Mouse (Mus musculus) urinary bladder, postnatal 25 days (tissue): ENCODE results near the gene Cks1b.
"Not testable (repeated sequence)": the region's sequence is repeated elsewhere in the genome, so short reads cannot be mapped to it uniquely, and the experiment has no call there.

Source experiments
- DNase-seq: peaks from one replicate; pipeline ENCODE4 v3.0.0; 2022; ENCODE audit warnings: low spot score

Gene Cks1b

GRCm38 (mm10) chr3:89418170-89418860 is at the start of gene Cks1b, which contains the start of gene Shc1:
TSS of gene Cks1b (minus strand) at chr3:89418383.
TSS of gene Shc1 (plus strand) at chr3:89418443.
- DNase-seq = peak; percentile 83

GRCm38 (mm10) chr3:89458965-89459807 is 41.0 kb upstream of the Cks1b start:
- DNase-seq = peak; percentile 94

GRCm38 (mm10) chr3:89458372-89458964 is 40.3 kb upstream of the Cks1b start:
- DNase-seq = no peak

GRCm38 (mm10) chr3:89456726-89457665 is 38.8 kb upstream of the Cks1b start:
- DNase-seq = peak; percentile 74

GRCm38 (mm10) chr3:89455786-89456285 is 37.7 kb upstream of the Cks1b start:
- DNase-seq = no peak

GRCm38 (mm10) chr3:89454401-89455177 is 36.4 kb upstream of the Cks1b start, which contains the start of gene Pmvk:
TSS of gene Pmvk (plus strand) at chr3:89454541.
- no peak for DNase-seq

GRCm38 (mm10) chr3:89451916-89452315 is 33.7 kb upstream of the Cks1b start:
- DNase-seq = no peak

- peak; percentile 59 for DNase-seq
These were observed 31.4 kb upstream of the Cks1b start for GRCm38 (mm10) chr3:89449541-89449940.

- DNase-seq = no peak
These were observed 30.7 kb upstream of the Cks1b start for GRCm38 (mm10) chr3:89448720-89449537.

GRCm38 (mm10) chr3:89440691-89441090 is 22.5 kb upstream of the Cks1b start:
- no peak for DNase-seq

- DNase-seq = no peak
These were observed 19.1 kb upstream of the Cks1b start for GRCm38 (mm10) chr3:89437269-89437668.

- DNase-seq = peak; percentile 44
These were observed 18.3 kb upstream of the Cks1b start, which contains the start of gene Pbxip1 for GRCm38 (mm10) chr3:89436176-89437113. TSS of gene Pbxip1 (plus strand) at chr3:89436706.

- DNase-seq = no peak
These were observed 16.9 kb upstream of the Cks1b start for GRCm38 (mm10) chr3:89435041-89435440.

- no peak for DNase-seq
These were observed 16.3 kb upstream of the Cks1b start for GRCm38 (mm10) chr3:89434532-89434931.

GRCm38 (mm10) chr3:89432606-89433005 is 14.4 kb upstream of the Cks1b start:
- no peak for DNase-seq

GRCm38 (mm10) chr3:89430171-89431159 is 12.3 kb upstream of the Cks1b start, which contains the start of gene Pygo2:
TSS of gene Pygo2 (plus strand) at chr3:89430214.
- peak; percentile 89 for DNase-seq

GRCm38 (mm10) chr3:89429021-89429420 is 10.8 kb upstream of the Cks1b start:
- not testable (repeated sequence) for DNase-seq
